Mouse (Mus musculus): ENCODE data around the gene Etnppl.

- TF ChIP-seq CTCF (IDR thresholded peaks at IDR 0.05; ENCODE audit: low read depth, low read length) (no peak), POLR2A (IDR thresholded peaks at IDR 0.05; ENCODE audit: extremely low read depth, insufficient read depth, low read length) (no peak)
Measured at GRCm38 (mm10) chr3:130662496-130662895, 45.2 kb downstream of the Etnppl start.

Measured in liver, adult 2 months (tissue).